Mouse (Mus musculus): ENCODE measurements around the gene Stx8. TPM values are rescaled to one million over a fixed set of nuclear protein-coding genes. Genes with fewer than 3 reads are reported as not detected.

The Stx8 gene
- polyA plus RNA-seq, 1 experiment from 2014 or later = 50.6 TPM

DNA sequence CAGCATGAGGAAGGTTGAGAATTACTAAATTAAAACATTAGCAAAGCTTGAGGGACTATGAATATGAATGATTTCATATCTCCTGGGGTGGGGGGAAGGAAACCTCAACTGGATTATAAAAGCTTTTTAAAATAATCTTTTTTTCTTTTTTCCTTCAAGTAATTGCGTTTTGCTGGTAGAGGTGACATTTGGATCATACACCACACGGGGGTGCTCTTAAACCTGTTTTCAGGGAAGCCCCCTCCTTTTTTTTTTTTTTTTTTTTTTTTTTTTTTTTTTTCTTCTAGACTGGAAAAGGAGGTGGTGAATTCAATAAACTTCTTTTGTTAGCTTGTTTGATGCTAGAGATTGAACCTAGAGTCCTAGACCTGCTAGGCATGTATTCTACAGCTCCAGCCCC lies 9.3 kb downstream of the Stx8 start:
- Histone ChIP-seq H3K4me1 (peaks cover 15% of the 10 kb centered on the region), H3K4me2 (no peak overlapping the region), H3K9me3 (no peaks in the 10 kb centered on the region), H3K27me3 (replicated peaks) (no peaks in the 10 kb centered on the region), H3K27ac (replicated peaks) (no peak overlapping the region), H3K36me3 (peaks cover 39% of the 10 kb centered on the region), H3K4me3 (no peak overlapping the region), H3K9ac (no peak overlapping the region)
- no peak for ATAC-seq (ENCODE audit: extremely low read depth, insufficient number of reproducible peaks, low FRiP score, low TSS enrichment)
- 3% methylated on average over 2 of the region's 2 CpGs for WGBS

DNA sequence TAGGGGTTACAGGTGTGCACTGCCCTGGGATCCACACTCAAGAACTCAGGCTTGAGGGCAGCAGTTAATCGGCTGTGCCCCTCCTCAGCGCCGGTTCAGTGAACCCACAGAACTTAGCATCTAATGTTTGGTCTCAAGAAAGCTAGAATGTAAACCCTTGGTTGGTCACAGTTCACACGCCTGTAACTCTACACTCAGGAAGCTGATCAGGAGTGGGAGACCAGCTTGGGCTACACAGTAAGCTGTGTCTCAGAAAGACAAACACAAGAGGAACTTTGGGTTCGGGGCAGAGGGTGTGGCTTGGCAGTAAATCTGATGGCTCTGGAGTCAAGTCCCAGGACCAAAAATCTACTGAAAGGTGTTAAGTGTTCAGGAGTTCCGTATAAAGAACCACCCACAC lies 17.6 kb downstream of the Stx8 start:
- H3K4me1 ChIP-seq = peaks cover 6% of the 10 kb centered on the region; the same call in 1 of the 2 replicates
- H3K36me3 ChIP-seq = peaks cover 26% of the 10 kb centered on the region
- no peaks in the 10 kb centered on the region for H3K9me3 ChIP-seq
- no peak overlapping the region for H3K4me3 ChIP-seq
- H3K9ac ChIP-seq = no peak overlapping the region
- 79% methylated on average over 6 of the region's 6 CpGs for WGBS
- no peak overlapping the region for H3K4me2 ChIP-seq
- no peak for ATAC-seq (ENCODE audit: extremely low read depth, insufficient number of reproducible peaks, low FRiP score, low TSS enrichment)
- H3K27ac ChIP-seq (replicated peaks) = no peak overlapping the region
- H3K27me3 ChIP-seq (replicated peaks) = no peaks in the 10 kb centered on the region

DNA sequence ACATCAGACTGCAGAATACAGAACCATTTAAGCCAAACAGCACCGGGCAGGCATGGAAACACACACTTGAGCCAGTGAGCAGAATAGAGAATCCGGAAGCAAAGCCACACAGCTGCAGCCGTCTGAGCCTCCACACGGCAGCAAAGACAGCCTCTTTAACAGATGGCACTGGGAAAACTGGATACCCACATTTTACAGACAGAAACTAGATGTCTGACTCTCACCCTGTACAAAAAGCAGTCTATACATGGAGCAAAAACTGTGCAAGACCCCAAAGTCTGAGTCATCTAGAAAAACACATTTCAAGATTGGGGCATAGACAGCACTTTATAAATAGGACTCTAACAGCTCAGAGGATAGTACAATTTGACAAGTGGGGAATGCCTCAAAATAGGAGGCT lies 25.2 kb downstream of the Stx8 start:
- H3K4me3 ChIP-seq = no peak overlapping the region
- H3K36me3 ChIP-seq = peaks cover 17% of the 10 kb centered on the region
- H3K27ac ChIP-seq (replicated peaks) = no peak overlapping the region
- H3K4me2 ChIP-seq = no peak overlapping the region
- H3K9me3 ChIP-seq = no peaks in the 10 kb centered on the region
- WGBS = 79% methylated on average over 4 of the region's 4 CpGs
- 0 out of 2 replicates have a peak, but pooled peaks cover 3% of the 10 kb centered on the region for H3K4me1 ChIP-seq
- no peaks in the 10 kb centered on the region for H3K27me3 ChIP-seq (replicated peaks)
- no peak for ATAC-seq (ENCODE audit: extremely low read depth, insufficient number of reproducible peaks, low FRiP score, low TSS enrichment)
- H3K9ac ChIP-seq = no peak overlapping the region

DNA sequence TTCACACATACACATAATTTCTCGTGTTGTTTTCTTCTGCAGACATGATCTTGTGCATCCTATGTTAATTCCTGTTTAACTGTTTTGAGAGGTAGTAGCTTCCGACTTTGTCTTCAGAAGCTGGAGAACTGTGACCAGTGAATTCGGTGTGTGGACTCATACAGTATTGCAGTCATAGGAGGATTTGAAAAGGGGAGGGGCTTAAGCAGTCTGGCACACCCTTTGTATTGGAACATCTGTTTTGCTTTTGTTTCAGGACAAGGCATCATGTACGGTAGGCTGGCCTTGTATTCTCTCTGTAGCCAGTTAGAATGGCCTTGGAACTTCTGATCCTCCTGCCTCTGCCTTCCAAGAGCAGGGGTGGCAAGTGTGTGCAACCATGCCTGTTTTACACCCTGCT lies 30.0 kb downstream of the Stx8 start:
- Histone ChIP-seq H3K4me2 (no peak overlapping the region), H3K27ac (replicated peaks) (no peak overlapping the region), H3K4me3 (no peak overlapping the region), H3K4me1 (no peaks in the 10 kb centered on the region), H3K9me3 (no peaks in the 10 kb centered on the region), H3K27me3 (replicated peaks) (no peaks in the 10 kb centered on the region), H3K9ac (no peak overlapping the region), H3K36me3 (peaks cover 12% of the 10 kb centered on the region)
- no peak for ATAC-seq (ENCODE audit: extremely low read depth, insufficient number of reproducible peaks, low FRiP score, low TSS enrichment)
- WGBS = 78% methylated on average over 4 of the region's 4 CpGs

DNA sequence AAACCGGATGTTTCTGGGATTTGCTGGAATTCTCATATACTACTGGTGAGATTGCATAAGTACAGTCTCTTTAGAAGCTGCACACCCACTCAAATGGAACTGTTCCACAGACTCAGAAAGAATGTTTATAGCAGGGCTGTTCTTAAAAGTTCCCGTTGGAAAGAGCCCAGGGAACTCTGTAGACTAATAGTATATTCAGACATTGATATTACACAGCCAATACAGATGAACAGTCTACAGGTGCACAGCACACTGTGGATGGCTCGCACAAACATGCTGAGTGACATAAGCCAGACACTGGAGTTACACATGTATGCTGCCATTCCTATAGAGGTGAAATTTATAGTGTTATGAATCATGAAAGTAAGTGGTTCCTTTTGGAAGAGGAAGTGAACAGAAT lies 32.9 kb downstream of the Stx8 start:
- H3K27ac ChIP-seq (replicated peaks) = no peak overlapping the region
- no peaks in the 10 kb centered on the region for H3K4me1 ChIP-seq
- no peak for ATAC-seq (ENCODE audit: extremely low read depth, insufficient number of reproducible peaks, low FRiP score, low TSS enrichment)
- 65% methylated on average over 3 of the region's 3 CpGs for WGBS
- no peak overlapping the region for H3K9ac ChIP-seq
- H3K27me3 ChIP-seq (replicated peaks) = no peaks in the 10 kb centered on the region
- H3K4me3 ChIP-seq = no peak overlapping the region
- no peaks in the 10 kb centered on the region for H3K9me3 ChIP-seq
- no peak overlapping the region for H3K4me2 ChIP-seq
- peaks cover 6% of the 10 kb centered on the region for H3K36me3 ChIP-seq

DNA sequence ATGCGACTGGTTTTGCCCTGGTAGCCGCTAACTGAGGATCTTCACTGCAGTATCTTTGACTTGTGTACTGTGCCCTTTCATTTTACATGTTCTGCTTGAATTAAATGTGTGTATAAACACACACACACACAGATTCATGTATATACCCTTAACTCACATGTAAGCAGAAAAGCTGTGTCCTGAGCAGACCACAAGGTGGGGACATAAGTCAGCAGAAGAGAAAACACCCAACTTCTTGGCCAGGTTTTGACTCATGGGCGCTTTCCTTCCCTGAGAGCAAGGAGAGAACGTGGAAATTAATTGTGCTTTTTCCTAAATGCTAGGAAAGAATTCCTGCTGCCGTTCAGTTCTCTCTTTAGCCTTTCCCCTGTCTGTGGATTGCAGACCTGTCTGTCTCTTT lies 33.6 kb downstream of the Stx8 start:
- H3K27ac ChIP-seq (replicated peaks) = no peak overlapping the region
- H3K36me3 ChIP-seq = peaks cover 4% of the 10 kb centered on the region; the same call in 1 of the 2 replicates
- H3K9me3 ChIP-seq = no peaks in the 10 kb centered on the region
- H3K27me3 ChIP-seq (replicated peaks) = no peaks in the 10 kb centered on the region
- 75% methylated on average over 5 of the region's 5 CpGs for WGBS
- H3K9ac ChIP-seq = no peak overlapping the region
- no peaks in the 10 kb centered on the region for H3K4me1 ChIP-seq
- H3K4me3 ChIP-seq = no peak overlapping the region
- no peak overlapping the region for H3K4me2 ChIP-seq
- ATAC-seq (ENCODE audit: extremely low read depth, insufficient number of reproducible peaks, low FRiP score, low TSS enrichment) = no peak

DNA sequence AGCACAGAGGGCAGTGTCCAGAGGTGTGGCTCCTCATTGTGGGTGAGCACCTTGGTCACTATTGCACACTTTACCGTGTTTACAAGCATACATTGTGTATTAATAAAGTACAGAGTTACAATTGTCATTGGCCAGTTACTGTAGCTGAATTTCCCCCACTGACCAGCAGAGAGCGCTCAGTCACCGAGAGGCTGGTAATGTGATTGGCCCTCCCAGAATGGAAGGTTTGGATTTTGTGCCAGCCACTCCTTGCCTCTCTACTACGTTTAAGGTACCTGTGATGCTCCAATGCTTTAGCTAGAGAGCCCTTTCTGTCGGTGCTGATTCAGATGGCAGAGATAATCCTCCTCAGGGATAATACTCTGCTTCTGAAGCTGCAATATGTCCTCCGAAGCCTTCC lies 38.2 kb downstream of the Stx8 start:
- ATAC-seq (ENCODE audit: extremely low read depth, insufficient number of reproducible peaks, low FRiP score, low TSS enrichment) = no peak
- 22% methylated on average over 6 of the region's 6 CpGs for WGBS
- H3K27me3 ChIP-seq (replicated peaks) = no peaks in the 10 kb centered on the region

DNA sequence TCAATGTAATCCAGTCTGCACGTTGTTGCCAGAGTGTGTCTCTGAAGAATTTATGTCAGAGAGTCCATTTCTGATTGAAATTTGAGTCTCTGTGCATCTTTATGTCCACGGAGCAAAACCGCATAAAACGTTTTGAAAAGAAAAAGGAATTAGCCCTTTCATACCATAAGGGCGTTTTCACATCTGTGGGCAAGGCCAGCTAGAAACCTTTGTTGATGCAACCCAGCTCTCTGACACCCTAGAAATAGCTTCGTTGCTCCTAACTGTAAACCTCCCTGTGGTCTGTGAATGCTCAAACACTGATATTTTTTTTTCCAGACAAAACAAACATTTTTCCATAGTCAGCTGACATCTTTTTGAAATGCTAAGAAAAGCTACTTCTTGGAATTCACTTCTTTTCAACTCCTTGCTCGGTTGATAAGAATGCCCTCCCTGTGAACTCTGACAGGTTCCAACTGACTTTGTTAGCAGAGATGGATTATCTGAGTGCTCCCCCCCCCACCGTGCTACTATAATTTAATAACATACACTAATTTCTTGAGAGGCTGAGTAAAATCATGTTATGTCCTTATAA lies 40.3 kb downstream of the Stx8 start:
- H3K4me2 ChIP-seq = no peak overlapping the region
- 38% methylated on average over 8 of the region's 8 CpGs for WGBS
- no peaks in the 10 kb centered on the region for H3K9me3 ChIP-seq
- no peaks in the 10 kb centered on the region for H3K27me3 ChIP-seq (replicated peaks)
- no peak for ATAC-seq (ENCODE audit: extremely low read depth, insufficient number of reproducible peaks, low FRiP score, low TSS enrichment)
- no peak overlapping the region for H3K9ac ChIP-seq
- peaks cover 13% of the 10 kb centered on the region for H3K4me1 ChIP-seq
- H3K27ac ChIP-seq (replicated peaks) = no peak overlapping the region
- no peak overlapping the region for H3K4me3 ChIP-seq
- no peaks in the 10 kb centered on the region for H3K36me3 ChIP-seq

More for the DNA sequence above, 38.2 kb downstream of the Stx8 start:
- H3K27ac ChIP-seq (replicated peaks) = no peak overlapping the region
- no peak overlapping the region for H3K4me2 ChIP-seq
- H3K36me3 ChIP-seq = no peaks in the 10 kb centered on the region
- H3K9me3 ChIP-seq = no peaks in the 10 kb centered on the region
- no peak overlapping the region for H3K9ac ChIP-seq
- H3K4me3 ChIP-seq = no peak overlapping the region
- peaks cover 13% of the 10 kb centered on the region for H3K4me1 ChIP-seq

DNA sequence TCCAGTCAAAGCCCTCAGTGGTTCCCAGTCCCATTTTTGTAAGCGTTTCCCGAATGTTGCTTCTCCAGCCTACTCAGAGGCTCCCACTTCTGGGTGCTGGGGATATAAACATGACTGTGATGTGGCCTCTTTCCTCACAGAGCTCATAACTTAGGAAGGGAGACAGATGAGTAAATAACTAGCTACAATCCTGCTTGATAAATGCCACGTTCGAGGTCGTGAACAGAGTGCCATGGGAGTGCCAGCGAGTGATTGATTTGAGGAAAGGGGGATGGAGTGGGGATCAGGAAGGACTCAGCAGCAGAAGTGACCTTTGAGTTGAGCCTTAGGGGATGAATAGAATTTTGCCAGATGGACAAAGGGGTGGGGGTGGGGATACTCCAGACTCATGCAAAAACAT lies 41.7 kb downstream of the Stx8 start:
- peaks cover 13% of the 10 kb centered on the region for H3K4me1 ChIP-seq
- no peak overlapping the region for H3K4me2 ChIP-seq
- no peak for ATAC-seq (ENCODE audit: extremely low read depth, insufficient number of reproducible peaks, low FRiP score, low TSS enrichment)
- H3K4me3 ChIP-seq = no peak overlapping the region
- H3K27ac ChIP-seq (replicated peaks) = no peak overlapping the region
- no peak overlapping the region for H3K9ac ChIP-seq
- H3K27me3 ChIP-seq (replicated peaks) = no peaks in the 10 kb centered on the region
- H3K9me3 ChIP-seq = no peaks in the 10 kb centered on the region
- no peaks in the 10 kb centered on the region for H3K36me3 ChIP-seq
- WGBS = 65% methylated on average over 6 of the region's 6 CpGs

DNA sequence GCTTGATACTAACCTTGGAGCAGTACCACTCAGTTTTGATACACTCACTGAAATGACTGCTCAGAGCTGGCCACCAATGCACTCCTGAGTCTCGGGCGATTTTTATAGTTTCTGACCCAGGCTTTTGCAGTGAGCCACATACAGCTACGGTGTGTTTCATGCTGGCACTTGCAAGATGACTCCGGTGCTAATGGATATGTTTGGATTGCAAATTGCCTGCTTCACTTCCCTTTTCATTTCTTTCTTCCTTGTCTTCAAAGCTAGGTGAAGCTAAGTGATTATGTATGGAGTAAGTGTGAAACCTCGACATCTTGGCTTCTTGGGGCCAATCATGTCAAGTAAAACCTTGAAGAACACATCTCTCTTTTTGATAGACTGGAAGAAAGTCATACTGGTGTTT lies 43.4 kb downstream of the Stx8 start:
- Histone ChIP-seq H3K27ac (replicated peaks) (no peak overlapping the region), H3K9me3 (no peaks in the 10 kb centered on the region), H3K4me1 (peaks cover 13% of the 10 kb centered on the region), H3K4me2 (no peak overlapping the region), H3K9ac (no peak overlapping the region), H3K27me3 (replicated peaks) (no peaks in the 10 kb centered on the region), H3K36me3 (no peaks in the 10 kb centered on the region), H3K4me3 (no peak overlapping the region)
- ATAC-seq (ENCODE audit: extremely low read depth, insufficient number of reproducible peaks, low FRiP score, low TSS enrichment) = no peak
- 71% methylated on average over 5 of the region's 5 CpGs for WGBS

DNA sequence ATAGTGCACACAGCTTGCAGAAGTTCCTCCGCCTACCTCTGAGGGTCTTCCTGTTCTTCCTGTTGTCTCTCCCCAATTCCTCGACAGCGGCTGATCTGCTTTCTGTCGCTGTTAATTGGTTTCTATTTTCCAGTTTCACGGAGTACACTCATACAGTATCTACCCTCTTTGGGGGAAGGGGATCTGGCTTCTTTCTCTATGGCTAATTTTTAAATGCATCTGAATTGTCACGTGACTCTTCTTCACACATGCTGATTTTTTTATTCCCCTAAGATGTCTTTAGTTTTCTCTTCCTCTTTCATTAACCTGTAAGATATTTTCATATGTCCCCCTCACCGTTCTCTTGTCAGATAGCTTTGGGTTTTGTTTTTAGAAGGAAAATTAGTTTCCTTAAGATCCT lies 46.2 kb downstream of the Stx8 start:
- Histone ChIP-seq H3K9me3 (no peaks in the 10 kb centered on the region), H3K9ac (no peak overlapping the region), H3K27ac (replicated peaks) (no peak overlapping the region), H3K4me3 (no peak overlapping the region), H3K36me3 (0 out of 2 replicates have a peak, but pooled peaks cover 8% of the 10 kb centered on the region), H3K4me2 (no peak overlapping the region), H3K4me1 (no peaks in the 10 kb centered on the region), H3K27me3 (replicated peaks) (no peaks in the 10 kb centered on the region)
- 73% methylated on average over 7 of the region's 7 CpGs for WGBS
- ATAC-seq (ENCODE audit: extremely low read depth, insufficient number of reproducible peaks, low FRiP score, low TSS enrichment) = no peak

DNA sequence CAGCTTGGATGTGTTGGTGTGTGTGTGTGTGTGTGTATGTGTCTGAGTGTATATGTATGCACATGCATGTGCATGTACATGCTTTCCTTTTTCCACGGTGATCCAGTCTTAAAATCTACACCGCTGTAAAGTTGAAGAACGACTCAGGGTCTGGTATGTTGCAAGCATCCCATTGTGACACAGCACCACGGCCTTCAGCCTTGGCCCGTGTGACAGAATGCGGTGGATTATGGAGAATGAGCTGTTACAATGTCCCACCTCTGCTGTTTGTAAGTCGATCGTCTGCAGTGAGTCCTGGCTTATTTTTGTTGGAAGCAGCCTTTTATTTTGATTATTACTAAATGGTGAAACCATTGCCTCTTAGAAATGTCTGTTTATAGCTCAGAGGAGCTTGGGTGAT lies 52.2 kb downstream of the Stx8 start:
- H3K27ac ChIP-seq (replicated peaks) = no peak overlapping the region
- no peaks in the 10 kb centered on the region for H3K9me3 ChIP-seq
- no peak overlapping the region for H3K4me3 ChIP-seq
- H3K27me3 ChIP-seq (replicated peaks) = no peaks in the 10 kb centered on the region
- no peak for ATAC-seq (ENCODE audit: extremely low read depth, insufficient number of reproducible peaks, low FRiP score, low TSS enrichment)
- H3K4me2 ChIP-seq = no peak overlapping the region
- H3K4me1 ChIP-seq = peaks cover 25% of the 10 kb centered on the region
- H3K9ac ChIP-seq = no peak overlapping the region
- 0 out of 2 replicates have a peak, but pooled peaks cover 12% of the 10 kb centered on the region for H3K36me3 ChIP-seq
- 80% methylated on average over 8 of the region's 8 CpGs for WGBS
